Mouse (Mus musculus) neural tube, embryonic 14.5 days (tissue): ENCODE data around the gene Klhdc8a. TPM values are rescaled to one million over a fixed set of nuclear protein-coding genes. Genes with fewer than 3 reads are reported as not detected.

Experiments used
- ATAC-seq: fragments of 200-750 bp; cut with Nextera tagmentation; 2 replicates; pipeline ENCODE4 v1.8.0; 2017; ENCODE audit warnings: low read depth, mild to moderate bottlenecking, moderate TSS enrichment, moderate library complexity
- H3K27ac ChIP-seq: fragments of 300-500 bp; sonication (generic); 2 replicates; pipeline ENCODE4 v1.5.1; 2014; ENCODE audit warnings: low read depth, mild to moderate bottlenecking, control low read depth, low read length, moderate library complexity, mixed read lengths
- H3K27me3 ChIP-seq: fragments of 300-500 bp; sonication (generic); 2 replicates; pipeline ENCODE4 v1.6.1; 2014; ENCODE audit warnings: low read length; ENCODE audit not compliant: control insufficient read depth, insufficient read depth
- H3K36me3 ChIP-seq: fragments of 300-500 bp; sonication (generic); 2 replicates; pipeline ENCODE4 v1.6.1; 2014; ENCODE audit warnings: low read length, mixed read lengths; ENCODE audit not compliant: control insufficient read depth, insufficient read depth
- H3K4me1 ChIP-seq: fragments of 300-500 bp; sonication (generic); 2 replicates; pipeline ENCODE4 v1.6.1; 2014; ENCODE audit warnings: low read length; ENCODE audit not compliant: control insufficient read depth, insufficient read depth
- H3K4me2 ChIP-seq: fragments of 300-500 bp; sonication (generic); 2 replicates; pipeline ENCODE4 v1.6.1; 2014; ENCODE audit warnings: mild to moderate bottlenecking, low read depth, low read length, control low read depth
- H3K4me3 ChIP-seq: fragments of 300-500 bp; sonication (generic); 2 replicates; pipeline ENCODE4 v1.5.1; 2014; ENCODE audit warnings: low read depth, low read length, control low read depth, mixed read lengths
- H3K9ac ChIP-seq: fragments of 300-500 bp; sonication (generic); replicated peaks from 2 replicates; pipeline ENCODE4 v1.6.1; 2014; ENCODE audit warnings: low read depth, mild to moderate bottlenecking, control low read depth, low read length, mixed read lengths
- H3K9me3 ChIP-seq: fragments of 300-500 bp; sonication (generic); 2 replicates; pipeline ENCODE4 v1.6.1; 2016; ENCODE audit warnings: low read length; ENCODE audit not compliant: control insufficient read depth
- WGBS: fragments of 180-500 bp; shearing (Covaris S2); extraction: QIAGEN DNeasy Blood & Tissue Kit; methylation state at CpG from one replicate; pipeline ENCODE4 v1.1.7; 2014; 5-methylcytosine and 5-hydroxymethylcytosine counted together
- polyA plus RNA-seq: library from polyadenylated mRNA; unstranded; fragments of >200 nt; fragmentation: Nextera tagmentation; extraction: Ambion mirVana; gene quantifications from 2 replicates; pipeline ENCODE4 v1.2.1, GENCODE M21; 2014

Klhdc8a gene
- polyA plus RNA-seq, 1 experiment from 2014 or later: 8.4 TPM

DNA sequence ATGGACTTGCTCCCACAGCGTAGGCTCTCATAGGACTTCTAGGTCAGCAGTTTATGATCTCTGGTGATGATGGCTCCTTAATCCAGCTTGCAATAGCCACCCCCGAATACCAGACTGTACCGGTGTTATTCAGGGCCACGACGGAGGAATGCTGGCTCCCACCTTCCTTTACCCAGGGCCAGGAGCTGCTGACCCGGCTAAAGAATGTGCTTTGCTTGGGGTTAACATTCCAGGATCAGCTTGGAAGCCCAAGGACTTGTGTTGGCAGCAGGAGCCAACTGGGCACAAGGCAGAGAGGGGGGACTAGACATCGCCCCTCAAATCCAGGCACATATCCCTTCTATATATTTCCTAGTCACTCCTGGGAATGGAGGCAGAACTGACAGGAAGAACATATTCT, 12.3 kb downstream of the Klhdc8a start:
- no peaks in the 10 kb centered on the region for H3K4me1 ChIP-seq
- no peaks in the 10 kb centered on the region for H3K27me3 ChIP-seq
- 73% methylated on average over 7 of the region's 7 CpGs for WGBS
- H3K9ac ChIP-seq: no peak overlapping the region
- no peak overlapping the region for H3K4me3 ChIP-seq
- H3K4me2 ChIP-seq: no peak overlapping the region
- H3K27ac ChIP-seq: no peak overlapping the region
- H3K36me3 ChIP-seq: no peaks in the 10 kb centered on the region
- no peak for ATAC-seq
- H3K9me3 ChIP-seq: no peaks in the 10 kb centered on the region

DNA sequence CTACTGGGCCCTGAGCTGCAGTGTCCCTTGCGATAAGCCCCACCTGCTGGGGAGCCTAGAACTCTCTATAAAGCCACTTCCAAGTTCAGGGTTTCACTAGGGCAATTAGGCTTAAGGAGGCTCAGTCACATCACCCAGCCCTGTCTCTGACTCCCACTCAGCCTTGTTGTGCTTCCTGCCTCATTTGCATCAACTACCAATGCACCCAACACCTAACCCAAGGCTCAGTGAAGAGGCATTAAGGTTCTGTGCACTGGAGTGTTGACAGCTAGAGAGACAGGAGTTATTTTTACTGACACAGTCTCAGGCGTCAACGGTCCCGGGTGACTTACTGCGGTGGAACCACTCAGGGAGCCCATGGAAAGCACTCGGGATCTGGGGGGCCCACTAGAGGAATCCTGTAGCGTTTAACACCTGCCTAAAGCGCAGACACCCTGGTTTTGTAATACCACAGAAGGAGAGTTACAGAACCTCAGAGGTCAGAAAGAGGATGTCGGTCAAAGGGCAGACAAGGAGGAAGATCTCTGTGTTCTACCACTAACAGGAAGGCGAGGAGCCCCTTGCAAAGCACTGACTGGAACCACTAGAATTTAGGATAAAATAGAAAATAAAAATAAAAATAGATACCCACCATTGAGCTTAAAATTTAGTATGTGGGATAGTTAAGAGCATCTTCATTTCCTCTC, 12.9 kb downstream of the Klhdc8a start:
- H3K36me3 ChIP-seq: no peaks in the 10 kb centered on the region
- H3K4me2 ChIP-seq: no peak overlapping the region
- H3K27me3 ChIP-seq: no peaks in the 10 kb centered on the region
- no peak overlapping the region for H3K9ac ChIP-seq
- 83% methylated on average over 10 of the region's 10 CpGs for WGBS
- H3K27ac ChIP-seq: no peak overlapping the region
- H3K4me3 ChIP-seq: no peak overlapping the region
- H3K4me1 ChIP-seq: peaks cover 1% of the 10 kb centered on the region; the same call in 1 of the 2 replicates
- H3K9me3 ChIP-seq: no peaks in the 10 kb centered on the region
- ATAC-seq: no peak

DNA sequence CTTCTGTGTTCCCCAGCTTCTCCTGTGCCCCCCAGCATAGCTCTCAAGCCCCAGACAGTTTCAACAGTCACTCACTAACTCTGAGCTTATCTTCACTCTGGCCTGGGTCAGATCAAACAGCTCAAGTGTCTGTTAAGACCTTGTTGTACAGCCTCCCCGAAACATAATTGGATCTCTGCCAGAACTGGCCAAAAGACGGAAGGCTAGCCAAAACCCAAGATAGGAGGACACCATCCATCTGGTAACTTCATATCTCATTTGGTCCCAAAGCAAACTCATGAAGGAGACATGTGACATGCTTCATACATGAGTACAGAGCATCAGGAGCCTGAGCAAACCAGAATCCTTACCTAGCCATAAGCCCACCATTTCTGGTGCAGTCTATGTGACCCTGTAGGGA, 13.6 kb downstream of the Klhdc8a start:
- 83% methylated on average over 2 of the region's 2 CpGs for WGBS
- H3K4me1 ChIP-seq: peaks cover 9% of the 10 kb centered on the region; the same call in 1 of the 2 replicates
- no peak overlapping the region for H3K9ac ChIP-seq
- H3K36me3 ChIP-seq: no peaks in the 10 kb centered on the region
- no peaks in the 10 kb centered on the region for H3K9me3 ChIP-seq
- no peak overlapping the region for H3K4me2 ChIP-seq
- no peaks in the 10 kb centered on the region for H3K27me3 ChIP-seq
- no peak for ATAC-seq
- no peak overlapping the region for H3K27ac ChIP-seq
- H3K4me3 ChIP-seq: no peak overlapping the region

DNA sequence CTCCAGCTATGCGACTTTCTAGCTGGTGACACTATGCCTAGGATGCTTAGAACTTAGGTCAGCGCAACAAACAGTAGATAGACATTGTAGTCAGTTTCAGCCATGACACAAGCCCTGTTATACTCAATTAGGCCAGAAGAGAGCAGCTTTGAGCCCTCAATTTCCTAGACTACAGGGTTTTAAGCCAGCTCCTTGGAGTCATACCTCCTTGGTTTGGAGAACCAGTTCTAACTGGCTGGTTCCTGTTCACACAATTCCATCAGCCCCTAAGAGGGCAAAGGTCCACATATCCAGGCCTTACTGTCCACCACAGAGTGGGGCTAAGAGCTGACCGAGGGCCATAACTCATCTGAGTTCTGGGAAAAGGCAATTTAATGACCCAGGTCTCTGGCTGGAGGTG, 14.3 kb downstream of the Klhdc8a start:
- H3K9ac ChIP-seq: no peak overlapping the region
- H3K27me3 ChIP-seq: no peaks in the 10 kb centered on the region
- no peak overlapping the region for H3K4me2 ChIP-seq
- 0 out of 2 replicates have a peak, but pooled peaks have one; percentile 12 for ATAC-seq
- no peaks in the 10 kb centered on the region for H3K9me3 ChIP-seq
- H3K27ac ChIP-seq: no peak overlapping the region
- no peak overlapping the region for H3K4me3 ChIP-seq
- no peaks in the 10 kb centered on the region for H3K36me3 ChIP-seq
- WGBS: 57% methylated on average over 3 of the region's 3 CpGs
- H3K4me1 ChIP-seq: peaks cover 15% of the 10 kb centered on the region; the same call in 1 of the 2 replicates

DNA sequence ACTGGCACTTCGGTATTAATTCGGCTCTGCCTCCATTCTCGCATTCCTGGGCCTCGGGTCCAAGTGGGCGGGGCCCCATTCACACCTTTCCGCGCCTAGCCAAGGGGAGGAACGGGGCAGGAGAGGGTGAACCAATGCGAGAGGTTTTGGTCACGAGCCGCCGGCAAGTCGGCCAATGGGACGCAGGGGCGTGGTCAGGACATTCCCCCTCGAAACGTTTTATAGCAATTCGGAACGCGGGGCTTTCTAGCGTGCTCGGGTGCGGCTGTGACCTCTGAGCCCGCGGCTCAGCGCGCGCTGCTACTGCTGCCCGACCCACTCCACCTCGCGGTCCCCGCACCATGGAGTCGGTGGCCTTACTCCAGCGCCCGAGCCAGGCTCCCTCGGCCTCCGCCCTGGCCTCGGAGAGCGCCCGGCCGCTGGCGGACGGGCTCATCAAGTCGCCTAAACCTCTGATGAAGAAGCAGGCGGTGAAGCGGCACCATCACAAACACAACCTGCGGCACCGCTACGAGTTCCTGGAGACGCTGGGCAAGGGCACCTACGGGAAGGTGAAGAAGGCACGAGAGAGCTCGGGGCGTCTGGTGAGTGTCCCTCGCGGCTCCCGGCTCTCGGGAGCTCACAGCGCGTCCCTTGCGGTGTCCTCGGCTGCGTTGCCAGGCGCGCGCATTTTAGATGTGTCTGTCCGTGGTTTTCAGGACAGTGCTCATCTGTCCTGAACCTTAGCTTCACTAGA, 17.6 kb downstream of the Klhdc8a start, which contains the start of gene Nuak2:
Nuak2 (plus strand) TSS at position 238 of the 736 bp plus-strand sequence.
- Histone ChIP-seq H3K9me3 (no peaks in the 10 kb centered on the region), H3K36me3 (no peaks in the 10 kb centered on the region), H3K27ac (no peak within 1 kb of the TSS), H3K4me2 (peak within 1 kb of the TSS; percentile 90), H3K9ac (peak within 1 kb of the TSS; percentile 62), H3K4me1 (peaks cover 32% of the 10 kb centered on the region; the same call in 1 of the 2 replicates), H3K27me3 (no peaks in the 10 kb centered on the region), H3K4me3 (peak within 1 kb of the TSS; percentile 67)
- ATAC-seq: peak; percentile 86
- WGBS: under 1% methylated on average over 67 of the region's 67 CpGs

DNA sequence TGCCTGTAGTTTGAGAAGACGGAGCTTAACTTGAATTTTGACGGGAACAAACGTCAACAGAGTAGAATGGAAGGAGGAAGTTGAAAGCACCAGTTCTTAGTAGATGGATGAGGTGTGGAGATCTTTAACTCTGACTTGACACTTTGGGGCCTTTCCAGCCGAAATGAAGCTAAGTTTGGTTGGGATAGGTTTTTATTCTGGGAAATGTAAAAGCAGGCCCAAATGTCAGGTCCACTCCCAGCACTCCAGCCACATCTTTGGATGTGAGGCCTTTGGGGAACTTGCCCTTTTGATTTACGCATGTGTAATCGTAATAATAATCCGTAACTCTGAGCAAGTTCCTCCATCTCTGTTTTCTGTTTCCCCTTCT, 18.2 kb downstream of the Klhdc8a start:
- Histone ChIP-seq H3K4me3 (peak overlapping the region; percentile 67), H3K4me1 (peaks cover 32% of the 10 kb centered on the region; the same call in 1 of the 2 replicates), H3K27me3 (no peaks in the 10 kb centered on the region), H3K27ac (no peak overlapping the region), H3K9ac (peak overlapping the region; percentile 62), H3K4me2 (peak overlapping the region; percentile 90), H3K36me3 (no peaks in the 10 kb centered on the region), H3K9me3 (no peaks in the 10 kb centered on the region)
- ATAC-seq: no peak
- 16% methylated on average over 7 of the region's 7 CpGs for WGBS

DNA sequence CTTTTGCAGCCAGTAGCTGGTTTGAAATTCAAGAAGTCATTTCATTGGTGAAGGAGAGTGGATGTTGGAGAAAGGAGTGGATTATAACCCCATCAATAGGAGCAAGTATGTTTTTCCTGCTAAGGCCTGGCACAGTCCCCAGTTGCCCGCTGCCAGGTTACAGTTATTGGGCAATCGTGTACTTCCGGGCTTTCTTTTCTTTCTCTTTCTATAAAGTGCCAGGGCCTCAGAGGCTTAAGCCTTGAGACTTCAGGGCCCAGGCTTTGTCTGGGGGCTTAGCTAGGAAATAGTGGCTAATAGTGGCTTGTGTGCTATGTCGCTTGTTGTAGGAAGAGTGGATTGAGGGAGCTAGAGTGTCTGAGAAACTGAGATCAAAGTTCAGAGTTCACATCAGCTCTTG, 19.0 kb downstream of the Klhdc8a start:
- peak overlapping the region; percentile 90 for H3K4me2 ChIP-seq
- H3K36me3 ChIP-seq: no peaks in the 10 kb centered on the region
- H3K27ac ChIP-seq: peak overlapping the region; percentile 44
- ATAC-seq: no peak
- no peak overlapping the region; the same call in 1 of the 2 replicates for H3K9ac ChIP-seq
- no peaks in the 10 kb centered on the region for H3K27me3 ChIP-seq
- H3K9me3 ChIP-seq: no peaks in the 10 kb centered on the region
- WGBS: 30% methylated on average over 4 of the region's 4 CpGs
- H3K4me3 ChIP-seq: peak overlapping the region; percentile 1; the same call in 1 of the 2 replicates
- H3K4me1 ChIP-seq: peaks cover 36% of the 10 kb centered on the region; the same call in 1 of the 2 replicates

DNA sequence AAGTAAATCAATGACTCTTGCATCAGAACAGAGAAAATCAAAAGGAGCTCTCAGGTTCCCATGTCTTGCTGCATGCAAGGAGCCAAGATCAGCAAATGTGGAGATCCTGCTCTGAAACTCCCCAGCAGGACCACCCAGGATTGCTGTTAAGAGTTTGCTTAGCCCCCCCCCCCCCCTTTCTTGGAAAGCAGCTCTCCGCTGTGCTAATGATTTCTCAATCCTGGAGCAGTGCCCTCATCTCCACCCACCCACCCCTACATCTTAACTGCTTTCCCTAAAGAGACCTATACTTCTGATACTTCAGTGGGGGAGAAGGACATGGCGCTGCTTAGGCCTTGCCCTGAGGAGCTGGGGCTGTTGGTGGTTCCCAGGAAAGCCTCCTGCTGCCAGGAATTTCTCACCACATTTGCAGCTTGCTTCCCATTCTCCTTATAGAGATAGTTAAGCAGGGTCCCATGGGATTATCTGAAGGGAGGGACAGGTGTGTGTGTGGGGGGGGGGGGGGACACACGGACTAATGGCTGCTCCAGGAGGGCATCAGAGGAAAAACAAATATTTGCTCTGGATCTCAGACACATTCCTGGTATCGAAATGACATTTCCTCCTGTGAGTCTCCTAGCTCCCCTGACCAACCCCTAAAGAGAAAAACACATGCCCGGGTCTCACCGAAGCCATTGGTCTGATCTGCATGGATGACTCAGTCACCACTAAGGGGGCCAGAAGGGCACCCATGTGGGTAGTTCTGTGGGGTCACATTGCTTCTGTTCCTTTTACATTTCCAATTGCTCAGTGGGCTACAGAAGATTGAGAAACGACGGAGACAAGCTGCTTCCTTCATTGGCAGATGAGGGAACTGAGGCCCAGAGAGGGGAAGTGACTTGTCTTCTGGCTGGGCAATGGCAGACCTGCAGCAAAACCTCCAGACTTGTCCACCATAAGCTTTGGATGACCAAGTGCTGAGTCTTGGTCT, 19.8 kb downstream of the Klhdc8a start:
- H3K4me3 ChIP-seq: peak overlapping the region; percentile 1; the same call in 1 of the 2 replicates
- H3K4me1 ChIP-seq: peaks cover 42% of the 10 kb centered on the region; the same call in 1 of the 2 replicates
- H3K27me3 ChIP-seq: no peaks in the 10 kb centered on the region
- no peak overlapping the region; the same call in 1 of the 2 replicates for H3K9ac ChIP-seq
- peak overlapping the region; percentile 52 for H3K27ac ChIP-seq
- H3K36me3 ChIP-seq: no peaks in the 10 kb centered on the region
- no peak for ATAC-seq
- 31% methylated on average over 8 of the region's 8 CpGs for WGBS
- H3K4me2 ChIP-seq: peak overlapping the region; percentile 90
- no peaks in the 10 kb centered on the region for H3K9me3 ChIP-seq
